Mouse (Mus musculus) embryonic facial prominence, embryonic 11.5 days (tissue): ENCODE measurements around the gene Acer1. TPM values are rescaled to one million over a fixed set of nuclear protein-coding genes. Genes with fewer than 3 reads are reported as not detected.

Experiments used
- ATAC-seq: fragments of 200-750 bp; cut with Nextera tagmentation; replicated peaks from 2 replicates; pipeline ENCODE4 v1.8.0; 2017; ENCODE audit warnings: low read depth; ENCODE audit not compliant: insufficient number of reproducible peaks, low FRiP score, low TSS enrichment
- DNase-seq: peaks from one replicate; pipeline ENCODE4 v3.0.0-alpha.2; 2015; ENCODE audit warnings: low spot score
- H3K27ac ChIP-seq: fragments of 300-500 bp; sonication (generic); replicated peaks from 2 replicates; pipeline ENCODE4 v1.5.1; 2014; ENCODE audit warnings: mild to moderate bottlenecking, low read depth, low read length, control low read depth
- H3K27me3 ChIP-seq: fragments of 300-500 bp; sonication (generic); 2 replicates; pipeline ENCODE4 v1.6.1; 2014; ENCODE audit warnings: mild to moderate bottlenecking, low read length, moderate library complexity, mixed read lengths; ENCODE audit not compliant: control insufficient read depth, insufficient read depth
- H3K36me3 ChIP-seq: fragments of 300-500 bp; sonication (generic); replicated peaks from 2 replicates; pipeline ENCODE4 v1.6.1; 2014; ENCODE audit warnings: low read depth, mild to moderate bottlenecking, low read length, moderate library complexity, mixed read lengths; ENCODE audit not compliant: control insufficient read depth, insufficient read depth
- H3K4me1 ChIP-seq: fragments of 300-500 bp; sonication (generic); 2 replicates; pipeline ENCODE4 v1.6.1; 2014; ENCODE audit warnings: low read length, mixed read lengths; ENCODE audit not compliant: control insufficient read depth, insufficient read depth
- H3K4me2 ChIP-seq: fragments of 300-500 bp; sonication (generic); 2 replicates; pipeline ENCODE4 v1.6.1; 2014; ENCODE audit warnings: low read depth, mild to moderate bottlenecking, control low read depth, low read length, moderate library complexity
- H3K4me3 ChIP-seq: fragments of 300-500 bp; sonication (generic); 2 replicates; pipeline ENCODE4 v1.5.1; 2014; ENCODE audit warnings: low read depth, low read length, control low read depth
- H3K9ac ChIP-seq: fragments of 300-500 bp; sonication (generic); replicated peaks from 2 replicates; pipeline ENCODE4 v1.6.1; 2014; ENCODE audit warnings: mild to moderate bottlenecking, control low read depth, low read length
- H3K9me3 ChIP-seq: fragments of 300-500 bp; sonication (generic); replicated peaks from 2 replicates; pipeline ENCODE4 v1.6.1; 2016; ENCODE audit warnings: mild to moderate bottlenecking, low read length, inconsistent platforms, mixed read lengths; ENCODE audit not compliant: control insufficient read depth
- WGBS: fragments of 180-500 bp; shearing (Covaris S2); extraction: QIAGEN DNeasy Blood & Tissue Kit; methylation state at CpG from one replicate; pipeline ENCODE4 v1.1.7; 2014; 5-methylcytosine and 5-hydroxymethylcytosine counted together
- polyA plus RNA-seq: library from polyadenylated mRNA; unstranded; fragments of >200 nt; fragmentation: Nextera tagmentation; extraction: Ambion mirVana; gene quantifications from 2 replicates; pipeline ENCODE4 v1.2.1, GENCODE M21; 2014

The Acer1 gene
- polyA plus RNA-seq, 1 experiment from 2014 or later = not detected

DNA sequence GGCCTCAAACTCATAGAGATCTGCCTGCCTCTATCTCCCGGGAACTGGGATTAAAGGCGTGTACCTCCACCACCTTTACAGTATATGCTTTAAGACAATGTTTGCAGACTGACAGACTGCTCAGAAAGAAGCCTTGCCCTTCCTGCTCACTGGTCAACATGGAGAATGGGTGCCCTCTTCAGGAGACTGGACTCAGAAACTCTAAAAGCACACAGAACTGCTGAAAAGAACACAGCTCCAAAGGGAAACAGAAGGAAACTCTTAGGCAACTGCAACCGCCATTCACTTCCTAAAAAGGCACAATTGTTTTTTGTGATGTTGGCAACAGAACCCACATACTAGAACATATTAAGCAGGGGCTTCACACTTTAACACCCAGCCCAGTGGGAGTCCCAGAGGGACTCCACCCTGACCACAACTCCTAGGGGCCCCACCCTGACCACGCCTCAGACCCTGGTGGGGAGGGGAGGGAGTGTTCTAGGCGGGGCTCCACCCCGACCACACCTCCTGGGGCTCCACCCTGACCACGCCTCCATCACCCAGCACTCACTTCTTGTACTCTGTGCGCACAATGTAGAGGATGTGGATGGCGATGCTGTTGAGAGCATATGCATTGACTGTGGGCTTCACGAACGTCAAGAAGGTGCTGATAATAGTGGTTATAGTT is 24.0 kb downstream of the Acer1 start:
- no peak for DNase-seq
- Histone ChIP-seq H3K4me3 (no peak overlapping the region), H3K9ac (no peak overlapping the region), H3K4me2 (no peak overlapping the region), H3K4me1 (no peaks in the 10 kb centered on the region), H3K27ac (no peak overlapping the region), H3K27me3 (no peaks in the 10 kb centered on the region), H3K9me3 (no peaks in the 10 kb centered on the region), H3K36me3 (no peaks in the 10 kb centered on the region)
- no peak for ATAC-seq
- 33% methylated on average over 11 of the region's 11 CpGs for WGBS

DNA sequence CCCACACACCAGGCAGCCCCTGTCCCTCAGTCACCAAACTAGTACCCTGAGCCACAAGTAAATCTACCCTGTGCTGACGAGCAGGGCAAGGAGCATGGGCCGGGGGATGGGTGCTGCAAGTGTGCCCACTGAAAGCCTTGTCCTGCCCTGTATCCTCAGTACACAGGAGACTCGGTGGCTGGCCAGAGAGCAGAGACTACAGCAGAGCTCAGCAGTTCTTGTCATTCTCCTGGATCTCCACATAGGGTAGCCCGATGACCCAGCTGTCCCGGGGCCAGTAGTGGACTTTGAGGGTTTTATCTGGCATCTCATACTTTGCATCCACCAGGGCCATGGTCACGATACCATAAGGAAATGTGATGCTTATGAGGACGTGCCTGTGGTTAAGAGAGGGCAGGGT is 27.1 kb downstream of the Acer1 start:
- H3K27me3 ChIP-seq = no peaks in the 10 kb centered on the region
- 83% methylated on average over 7 of the region's 7 CpGs for WGBS
- H3K36me3 ChIP-seq = no peaks in the 10 kb centered on the region
- no peak overlapping the region for H3K4me2 ChIP-seq
- no peaks in the 10 kb centered on the region for H3K9me3 ChIP-seq
- DNase-seq (no peak), ATAC-seq (no peak)
- H3K9ac ChIP-seq = no peak overlapping the region
- H3K27ac ChIP-seq = no peak overlapping the region
- no peak overlapping the region for H3K4me3 ChIP-seq
- H3K4me1 ChIP-seq = no peaks in the 10 kb centered on the region

DNA sequence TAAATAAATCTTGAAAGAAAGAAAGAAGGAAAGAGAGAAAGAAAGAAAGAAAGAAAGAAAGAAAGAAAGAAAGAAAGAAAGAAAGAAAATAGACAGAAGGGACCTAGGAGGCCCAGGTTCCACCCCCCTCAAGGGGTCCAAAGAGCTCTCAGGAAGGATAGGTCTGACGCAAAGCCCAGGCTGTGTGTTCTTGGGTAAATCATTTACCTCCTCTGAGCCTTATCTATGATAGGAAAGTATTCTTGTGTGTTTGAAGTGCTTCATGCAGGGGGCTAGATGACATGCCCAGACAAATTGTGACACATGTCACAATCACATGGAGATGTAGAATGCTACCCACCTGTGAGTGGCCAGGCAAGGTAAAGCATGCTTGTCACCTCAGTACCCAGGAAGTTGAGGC is 29.3 kb downstream of the Acer1 start:
- Histone ChIP-seq H3K9me3 (no peaks in the 10 kb centered on the region), H3K27me3 (no peaks in the 10 kb centered on the region), H3K27ac (no peak overlapping the region), H3K9ac (no peak overlapping the region), H3K4me1 (no peaks in the 10 kb centered on the region), H3K4me2 (no peak overlapping the region), H3K4me3 (no peak overlapping the region), H3K36me3 (no peaks in the 10 kb centered on the region)
- WGBS = 92% methylated on average over 1 of the region's 1 CpGs
- DNase-seq = no peak
- ATAC-seq = no peak

DNA sequence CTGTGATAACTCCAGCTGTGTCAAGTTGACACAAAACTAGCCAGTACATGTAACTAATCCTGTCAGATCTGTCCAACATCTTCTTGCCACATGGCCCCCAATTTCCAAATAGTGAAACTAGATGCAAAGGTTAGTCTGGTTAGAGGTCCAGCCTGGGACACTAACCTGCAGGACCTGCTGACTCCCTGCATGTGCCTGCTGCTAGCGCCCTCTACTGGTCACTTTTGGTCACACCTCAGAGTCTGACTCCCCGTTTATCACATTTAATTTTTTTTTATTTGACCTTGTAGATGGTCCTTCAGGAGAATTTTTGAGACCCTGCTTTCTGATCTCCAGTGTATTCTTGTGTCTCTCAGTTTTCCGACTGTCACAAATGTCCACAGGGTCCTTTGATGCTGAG is 31.0 kb downstream of the Acer1 start:
- Histone ChIP-seq H3K27me3 (no peaks in the 10 kb centered on the region), H3K9ac (no peak overlapping the region), H3K4me3 (no peak overlapping the region), H3K27ac (no peak overlapping the region), H3K4me2 (no peak overlapping the region), H3K4me1 (no peaks in the 10 kb centered on the region), H3K36me3 (no peaks in the 10 kb centered on the region), H3K9me3 (no peaks in the 10 kb centered on the region)
- ATAC-seq (no peak), DNase-seq (peak; percentile 63)
- 18% methylated on average over 3 of the region's 3 CpGs for WGBS

DNA sequence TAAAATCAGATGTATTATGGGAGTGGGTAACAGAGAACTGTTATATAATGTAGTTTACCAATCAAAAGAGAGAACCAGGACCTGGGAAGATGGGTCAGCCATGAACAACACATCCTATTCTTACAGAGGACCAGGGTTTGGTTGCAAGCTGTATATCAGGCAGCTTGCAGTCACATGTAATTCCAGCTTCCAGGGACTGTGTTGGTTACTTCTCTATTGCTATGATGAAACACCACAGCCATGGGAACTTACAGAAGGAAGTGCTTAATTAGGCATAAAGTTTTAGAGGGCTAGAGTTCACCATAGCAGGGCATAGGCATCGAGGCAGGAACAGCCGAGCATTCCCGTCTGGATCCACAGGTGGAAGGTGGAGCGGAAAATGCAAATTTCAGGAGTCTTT is 43.2 kb downstream of the Acer1 start:
- WGBS = 81% methylated on average over 4 of the region's 4 CpGs
- Histone ChIP-seq H3K4me3 (no peak overlapping the region), H3K4me1 (peaks cover 6% of the 10 kb centered on the region; the same call in 1 of the 2 replicates), H3K9ac (no peak overlapping the region), H3K27me3 (no peaks in the 10 kb centered on the region), H3K9me3 (no peaks in the 10 kb centered on the region), H3K36me3 (no peaks in the 10 kb centered on the region), H3K4me2 (no peak overlapping the region), H3K27ac (no peak overlapping the region)
- no peak for ATAC-seq
- DNase-seq = no peak

DNA sequence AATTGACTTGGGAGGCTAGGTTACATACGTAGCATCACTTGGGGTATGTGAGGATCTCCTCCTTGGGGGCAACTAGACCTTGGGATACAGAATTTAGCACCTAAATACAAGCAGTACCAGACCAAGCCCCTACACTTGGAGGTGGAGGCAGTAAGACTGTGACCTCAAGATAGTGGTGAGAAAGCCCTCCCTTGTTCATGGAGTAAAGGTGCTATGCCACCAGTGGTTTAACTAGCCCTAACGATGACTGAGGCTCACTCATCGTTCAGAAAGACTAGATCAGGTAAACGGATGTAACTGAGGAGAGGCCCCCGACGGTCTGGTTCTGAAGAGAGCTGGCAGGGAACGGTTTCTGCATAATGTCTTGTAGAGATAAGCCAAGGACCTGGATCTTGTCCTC is 45.2 kb downstream of the Acer1 start:
- H3K27me3 ChIP-seq = no peaks in the 10 kb centered on the region
- ATAC-seq (no peak), DNase-seq (no peak)
- peaks cover 11% of the 10 kb centered on the region for H3K4me1 ChIP-seq
- no peak overlapping the region for H3K27ac ChIP-seq
- no peak overlapping the region for H3K4me3 ChIP-seq
- no peaks in the 10 kb centered on the region for H3K36me3 ChIP-seq
- no peaks in the 10 kb centered on the region for H3K9me3 ChIP-seq
- no peak overlapping the region for H3K9ac ChIP-seq
- no peak overlapping the region for H3K4me2 ChIP-seq
- WGBS = 91% methylated on average over 7 of the region's 7 CpGs

DNA sequence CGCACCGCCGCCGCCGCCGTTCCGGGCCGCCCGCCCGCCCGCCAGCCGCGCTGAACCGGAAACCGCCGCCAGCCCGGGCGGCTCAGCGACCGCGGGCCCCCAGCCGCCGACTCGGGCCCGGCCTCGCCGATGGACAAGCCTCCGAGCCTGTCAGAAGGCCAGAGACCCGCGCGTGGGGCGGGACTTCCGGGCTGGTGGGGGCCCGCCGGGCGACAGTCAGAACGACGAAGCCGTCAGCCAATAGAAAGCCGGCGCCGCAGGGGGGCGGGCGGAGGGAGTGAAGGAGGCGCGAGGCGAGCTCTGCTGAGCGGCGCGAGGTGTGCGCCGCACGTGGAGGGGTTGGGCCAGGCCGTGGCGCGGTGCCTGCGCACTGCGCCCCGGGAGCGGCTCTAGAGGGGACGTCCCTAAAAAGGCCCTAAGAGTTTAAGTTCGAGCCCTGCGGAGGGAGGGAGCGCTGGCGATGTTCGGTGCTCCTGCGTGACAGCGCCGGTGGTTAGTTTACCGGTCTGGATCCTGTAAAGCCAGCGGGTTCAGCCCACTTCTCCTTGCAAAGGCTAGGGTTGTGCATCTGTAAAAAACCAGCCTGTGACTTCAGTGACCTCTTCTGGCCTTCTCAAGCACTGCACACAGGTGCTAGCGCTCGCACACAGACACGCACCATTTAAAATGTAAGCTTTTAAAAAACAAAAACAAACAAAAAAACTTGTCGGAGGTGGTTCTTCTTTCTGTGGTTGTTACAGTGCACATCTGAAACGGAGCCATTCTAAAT is 46.4 kb downstream of the Acer1 start, which contains the start of gene Mllt1:
Mllt1 (minus strand) TSS at position 53 of the 769 bp plus-strand sequence.
- Histone ChIP-seq H3K27me3 (no peaks in the 10 kb centered on the region), H3K4me3 (peak within 1 kb of the TSS; percentile 97), H3K4me1 (peaks cover 11% of the 10 kb centered on the region), H3K9me3 (no peaks in the 10 kb centered on the region), H3K27ac (peak within 1 kb of the TSS; percentile 78; the same call in 1 of the 2 replicates), H3K4me2 (peak within 1 kb of the TSS; percentile 88), H3K9ac (peak within 1 kb of the TSS; percentile 89), H3K36me3 (no peaks in the 10 kb centered on the region)
- DNase-seq (peak; percentile 99), ATAC-seq (peak; percentile 96)
- WGBS = 2% methylated on average over 65 of the region's 76 CpGs
